Mouse (Mus musculus): ENCODE data around the gene Ccr8.

GRCm38 (mm10) chr9:120098682-120099081, 6.8 kb downstream of the Ccr8 start:
- TF ChIP-seq CTCF (IDR thresholded peaks at IDR 0.05; ENCODE audit: borderline replicate concordance, extremely low read depth, insufficient read depth, insufficient read length) (peak; percentile 81), POLR2A (IDR thresholded peaks at IDR 0.05; ENCODE audit: borderline replicate concordance, extremely low read depth, insufficient read depth, insufficient read length, poor library complexity, severe bottlenecking) (no peak)

All from brain, embryonic 14.5 days (tissue).